ENCODE assay signal across 9 mouse cellular contexts in the genomic region with DNA sequence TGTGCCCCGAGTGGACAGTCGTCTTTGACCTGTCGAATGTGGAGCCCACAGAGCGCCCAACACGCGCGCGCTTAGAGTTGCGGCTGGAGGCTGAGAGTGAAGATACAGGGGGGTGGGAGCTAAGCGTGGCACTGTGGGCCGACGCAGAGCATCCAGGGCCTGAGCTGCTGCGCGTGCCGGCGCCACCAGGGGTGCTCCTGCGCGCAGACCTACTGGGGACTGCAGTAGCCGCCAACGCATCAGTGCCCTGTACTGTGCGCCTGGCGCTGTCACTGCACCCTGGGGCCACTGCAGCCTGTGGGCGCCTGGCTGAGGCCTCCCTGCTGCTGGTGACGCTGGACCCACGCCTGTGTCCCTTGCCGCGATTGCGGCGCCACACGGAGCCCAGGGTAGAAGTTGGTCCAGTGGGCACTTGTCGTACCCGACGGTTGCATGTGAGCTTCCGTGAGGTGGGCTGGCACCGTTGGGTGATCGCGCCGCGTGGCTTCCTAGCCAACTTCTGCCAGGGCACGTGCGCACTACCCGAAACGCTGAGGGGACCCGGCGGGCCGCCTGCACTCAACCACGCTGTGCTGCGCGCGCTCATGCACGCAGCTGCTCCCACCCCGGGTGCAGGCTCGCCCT. TPM values are rescaled to one million over a fixed set of nuclear protein-coding genes. Genes with fewer than 3 reads are reported as not detected.
DNase-seq lines count a peak whose midpoint lies in the region; ATAC-seq and TF ChIP-seq lines count a peak whose summit lies in the region.
"Had no signal": no experiment of that assay in that cellular context is flagged by ENCODE, and none has a peak within 500 bp of the region (broad histone marks: within the 10 kb centered on the region; RNA-seq: fewer than 3 reads in every experiment).

No protein-coding gene starts in this region.

- peak; percentile 61 for TF ChIP-seq CTCF in brain, embryonic 14.5 days (IDR thresholded peaks at IDR 0.05; ENCODE audit: borderline replicate concordance, extremely low read depth, insufficient read depth, insufficient read length)

- peak overlapping the region; percentile 49 for H3K4me2 ChIP-seq in kidney, embryonic 16.5 days (replicated peaks; ENCODE audit: low read depth, low read length)
- peak overlapping the region; percentile 17; the same call in 1 of the 2 replicates for H3K4me2 ChIP-seq in forebrain, embryonic 16.5 days (ENCODE audit: low read length)
- H3K4me2 ChIP-seq in liver, embryonic 16.5 days (ENCODE audit: low read depth, low read length), result no peak overlapping the region

- peak; percentile 88 for ATAC-seq in kidney, embryonic 16.5 days (ENCODE audit: low FRiP score, low TSS enrichment)
- peak; percentile 79 for ATAC-seq in forebrain, embryonic 16.5 days
- peak; percentile 43; the same call in 1 of the 2 replicates for ATAC-seq in liver, embryonic 16.5 days (ENCODE audit: low read depth)
- ATAC-seq: Patski had no signal

- H3K36me3 ChIP-seq in kidney, embryonic 16.5 days (ENCODE audit: insufficient read depth, low read length), result peaks cover 46% of the 10 kb centered on the region
- peaks cover 43% of the 10 kb centered on the region for H3K36me3 ChIP-seq in forebrain, embryonic 16.5 days (ENCODE audit: control insufficient read depth, insufficient read depth)
- H3K36me3 ChIP-seq in liver, embryonic 16.5 days (ENCODE audit: control insufficient read depth, insufficient read depth), result peaks cover 51% of the 10 kb centered on the region

- no peak for TF ChIP-seq POLR2A in brain, embryonic 14.5 days (IDR thresholded peaks at IDR 0.05; ENCODE audit: borderline replicate concordance, extremely low read depth, insufficient read depth, insufficient read length, poor library complexity, severe bottlenecking)

- peaks cover 22% of the 10 kb centered on the region for H3K4me1 ChIP-seq in kidney, embryonic 16.5 days (ENCODE audit: insufficient read depth, low read length)
- peaks cover 28% of the 10 kb centered on the region for H3K4me1 ChIP-seq in forebrain, embryonic 16.5 days (replicated peaks; ENCODE audit: control insufficient read depth, insufficient read depth, low read length)
- H3K4me1 ChIP-seq in liver, embryonic 16.5 days (ENCODE audit: control insufficient read depth, low read depth, low read length), result peaks cover 25% of the 10 kb centered on the region

- 0 out of 2 replicates have a peak overlapping the region, but pooled peaks have one; percentile 56 for H3K9ac ChIP-seq in kidney, embryonic 16.5 days (replicated peaks; ENCODE audit: low read length)
- peak overlapping the region; percentile 29 for H3K9ac ChIP-seq in forebrain, embryonic 16.5 days (replicated peaks; ENCODE audit: low read depth, low read length)
- no peak overlapping the region for H3K9ac ChIP-seq in liver, embryonic 16.5 days (ENCODE audit: low read depth, low read length)

- H3K27me3 ChIP-seq in kidney, embryonic 16.5 days (ENCODE audit: insufficient read depth, low read length), result no peaks in the 10 kb centered on the region
- H3K27me3 ChIP-seq in forebrain, embryonic 16.5 days (replicated peaks; ENCODE audit: control insufficient read depth, insufficient read depth, low read length), result no peaks in the 10 kb centered on the region
- H3K27me3 ChIP-seq in liver, embryonic 16.5 days (ENCODE audit: control insufficient read depth, insufficient read depth, low read depth, low read length), result no peaks in the 10 kb centered on the region
- H3K27me3 ChIP-seq: Patski had no signal

- no peak overlapping the region for H3K27ac ChIP-seq in kidney, embryonic 16.5 days (ENCODE audit: low read length)
- no peak overlapping the region; the same call in 1 of the 2 replicates for H3K27ac ChIP-seq in forebrain, embryonic 16.5 days (ENCODE audit: low read length)
- no peak overlapping the region for H3K27ac ChIP-seq in liver, embryonic 16.5 days (ENCODE audit: low read length)

- DNase-seq in kidney, adult 18-20 months, result no peak
- peak; percentile 82 for DNase-seq in brain, embryonic 14.5 days (ENCODE audit: low read depth)
- peak; percentile 81 to 89 for DNase-seq in kidney, postnatal 4 days
- peak; percentile 65 to 70 for DNase-seq in right cerebral cortex, postnatal 36 days (ENCODE audit: low spot score in 2 of 2)
- DNase-seq in adipocyte (ENCODE audit: low spot score), result no peak

- WGBS in kidney, embryonic 16.5 days, result 31% methylated on average over 53 of the region's 53 CpGs
- 30% methylated on average over 53 of the region's 53 CpGs for WGBS in forebrain, embryonic 16.5 days
- 54% methylated on average over 53 of the region's 53 CpGs for WGBS in liver, embryonic 16.5 days (ENCODE audit: insufficient replicate concordance)

- no peaks in the 10 kb centered on the region for H3K9me3 ChIP-seq in kidney, embryonic 16.5 days (ENCODE audit: low read length)
- H3K9me3 ChIP-seq in forebrain, embryonic 16.5 days (ENCODE audit: control insufficient read depth, low read length), result no peaks in the 10 kb centered on the region
- H3K9me3 ChIP-seq in liver, embryonic 16.5 days (replicated peaks; ENCODE audit: control insufficient read depth, low read length), result no peaks in the 10 kb centered on the region

- peak overlapping the region; percentile 30 for H3K4me3 ChIP-seq in kidney, embryonic 16.5 days (ENCODE audit: low read length)
- no peak overlapping the region for H3K4me3 ChIP-seq in forebrain, embryonic 16.5 days (replicated peaks; ENCODE audit: low read length)
- H3K4me3 ChIP-seq in liver, embryonic 16.5 days (ENCODE audit: low read depth, low read length), result no peak overlapping the region

RNA-seq across cellular contexts. Expression of a gene that starts 1.2 kb away (rescaled TPM):
- 5.5 TPM in 2 replicates for polyA plus RNA-seq in kidney, embryonic 16.5 days (2015; fragmentation: Nextera tagmentation; extraction: Ambion mirVana)
- 10.2 and 12.5 TPM in 2 replicates for polyA plus RNA-seq in brain, embryonic 14.5 days (2012; rRNA removed)
- polyA plus RNA-seq in forebrain, embryonic 16.5 days (2015; fragmentation: Nextera tagmentation; extraction: Ambion mirVana), result 3.9 and 5.8 TPM in 2 replicates
- polyA plus RNA-seq in liver, embryonic 16.5 days (2015; fragmentation: Nextera tagmentation; extraction: Ambion mirVana), result 0.18 and 0.34 TPM in 2 replicates

RNA-seq across cellular contexts. Expression of a gene that starts 15.3 kb away (rescaled TPM):
- 2.5 and 2.7 TPM in 2 replicates for polyA plus RNA-seq in kidney, embryonic 16.5 days (2015; fragmentation: Nextera tagmentation; extraction: Ambion mirVana)
- polyA plus RNA-seq in brain, embryonic 14.5 days (2012; rRNA removed), result 34.1 and 45.1 TPM in 2 replicates
- polyA plus RNA-seq in forebrain, embryonic 16.5 days (2015; fragmentation: Nextera tagmentation; extraction: Ambion mirVana), result 32.7 and 35.8 TPM in 2 replicates
- 0.05 and 0.24 TPM in 2 replicates for polyA plus RNA-seq in liver, embryonic 16.5 days (2015; fragmentation: Nextera tagmentation; extraction: Ambion mirVana)

RNA-seq across cellular contexts. Expression of a gene that starts 22.2 kb away (rescaled TPM):
- 10.6 and 10.9 TPM in 2 replicates for polyA plus RNA-seq in kidney, embryonic 16.5 days (2015; fragmentation: Nextera tagmentation; extraction: Ambion mirVana)
- polyA plus RNA-seq in brain, embryonic 14.5 days (2012; rRNA removed), result 20.5 and 40.3 TPM in 2 replicates
- 11.8 and 13.6 TPM in 2 replicates for polyA plus RNA-seq in forebrain, embryonic 16.5 days (2015; fragmentation: Nextera tagmentation; extraction: Ambion mirVana)
- 5.5 and 5.6 TPM in 2 replicates for polyA plus RNA-seq in liver, embryonic 16.5 days (2015; fragmentation: Nextera tagmentation; extraction: Ambion mirVana)

RNA-seq across cellular contexts. Expression of a gene that starts 28.5 kb away (rescaled TPM):
- polyA plus RNA-seq in kidney, embryonic 16.5 days (2015; fragmentation: Nextera tagmentation; extraction: Ambion mirVana), result 389 and 439 TPM in 2 replicates
- polyA plus RNA-seq in brain, embryonic 14.5 days (2012; rRNA removed), result 263 and 350 TPM in 2 replicates
- polyA plus RNA-seq in forebrain, embryonic 16.5 days (2015; fragmentation: Nextera tagmentation; extraction: Ambion mirVana), result 270 and 273 TPM in 2 replicates
- 195 and 209 TPM in 2 replicates for polyA plus RNA-seq in liver, embryonic 16.5 days (2015; fragmentation: Nextera tagmentation; extraction: Ambion mirVana)

RNA-seq across cellular contexts. Expression of a gene that starts 28.6 kb away (rescaled TPM):
- 51.8 and 54.1 TPM in 2 replicates for polyA plus RNA-seq in kidney, embryonic 16.5 days (2015; fragmentation: Nextera tagmentation; extraction: Ambion mirVana)
- polyA plus RNA-seq in brain, embryonic 14.5 days (2012; rRNA removed), result 61.3 and 66.2 TPM in 2 replicates
- polyA plus RNA-seq in forebrain, embryonic 16.5 days (2015; fragmentation: Nextera tagmentation; extraction: Ambion mirVana), result 53.7 and 57.5 TPM in 2 replicates
- polyA plus RNA-seq in liver, embryonic 16.5 days (2015; fragmentation: Nextera tagmentation; extraction: Ambion mirVana), result 19.8 and 21.1 TPM in 2 replicates

Comparison
In these comparisons a context has a peak if more than half of its experiments do, and no peak if none do; other contexts are left out.
1. DNase-seq: peak in brain, embryonic 14.5 days (single experiment), kidney, postnatal 4 days (2 of 2) and right cerebral cortex, postnatal 36 days (2 of 2); none in kidney, adult 18-20 months (single experiment) and adipocyte (single experiment).
2. Peak in every context shown above with its lines, with median percentiles within 50 percentile points of each other: ATAC-seq.